Mouse (Mus musculus) right cerebral cortex, postnatal 36 days (tissue): ENCODE results near the gene Mup5.
"Not testable (repeated sequence)": the region's sequence is repeated elsewhere in the genome, so short reads cannot be mapped to it uniquely, and the experiment has no call there.

Source experiments
- DNase-seq, 2 experiments: peaks; one replicate each; pipeline ENCODE4 v3.0.0; 2022; ENCODE audit warnings: low spot score in 2 of 2, mixed read lengths in 1 of 2

The Mup5 gene

DNA sequence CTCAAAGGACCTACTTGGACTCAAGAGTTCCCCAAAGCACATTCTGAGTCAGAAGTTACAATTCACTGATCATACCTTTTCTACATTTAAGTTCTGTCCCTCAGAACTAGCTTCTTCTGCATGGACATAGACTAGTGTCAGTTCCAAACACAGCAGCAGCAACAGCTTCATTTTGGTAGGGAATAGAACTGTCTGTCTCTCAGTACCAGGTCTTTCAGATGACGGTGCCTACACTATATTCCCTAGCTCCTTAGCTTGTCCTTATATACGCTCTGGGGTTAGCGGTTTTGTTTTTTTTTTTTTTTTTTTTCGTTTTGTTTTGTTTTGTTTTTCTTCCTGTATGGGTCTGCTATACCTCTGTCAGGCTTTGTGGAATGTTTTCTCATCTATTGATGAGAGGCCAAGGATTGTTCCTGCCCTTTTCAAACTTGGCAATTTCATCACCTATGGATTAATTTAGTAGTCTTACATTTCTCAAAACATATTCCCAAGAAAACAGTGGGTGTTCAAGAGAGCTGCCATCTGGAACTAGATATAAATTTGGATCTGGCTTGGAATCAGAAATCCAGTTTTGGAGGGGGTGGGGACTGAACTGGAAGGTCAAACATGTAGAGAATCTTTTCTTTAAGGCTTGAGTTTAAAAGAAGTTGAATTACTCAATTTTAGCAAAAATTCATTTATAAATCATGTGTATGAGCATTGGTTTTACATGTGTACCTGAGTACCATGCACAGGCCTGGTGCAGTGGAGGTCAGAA is at the start of gene Mup5:
TSS of gene Mup5 (minus strand) at position 282 of the 757 bp plus-strand sequence.
- peak in 1 of 2 experiments; percentile 23 for DNase-seq

GRCm38 (mm10) chr4:61858160-61858559 is 23.1 kb upstream of the Mup5 start:
- DNase-seq: no peak

DNA sequence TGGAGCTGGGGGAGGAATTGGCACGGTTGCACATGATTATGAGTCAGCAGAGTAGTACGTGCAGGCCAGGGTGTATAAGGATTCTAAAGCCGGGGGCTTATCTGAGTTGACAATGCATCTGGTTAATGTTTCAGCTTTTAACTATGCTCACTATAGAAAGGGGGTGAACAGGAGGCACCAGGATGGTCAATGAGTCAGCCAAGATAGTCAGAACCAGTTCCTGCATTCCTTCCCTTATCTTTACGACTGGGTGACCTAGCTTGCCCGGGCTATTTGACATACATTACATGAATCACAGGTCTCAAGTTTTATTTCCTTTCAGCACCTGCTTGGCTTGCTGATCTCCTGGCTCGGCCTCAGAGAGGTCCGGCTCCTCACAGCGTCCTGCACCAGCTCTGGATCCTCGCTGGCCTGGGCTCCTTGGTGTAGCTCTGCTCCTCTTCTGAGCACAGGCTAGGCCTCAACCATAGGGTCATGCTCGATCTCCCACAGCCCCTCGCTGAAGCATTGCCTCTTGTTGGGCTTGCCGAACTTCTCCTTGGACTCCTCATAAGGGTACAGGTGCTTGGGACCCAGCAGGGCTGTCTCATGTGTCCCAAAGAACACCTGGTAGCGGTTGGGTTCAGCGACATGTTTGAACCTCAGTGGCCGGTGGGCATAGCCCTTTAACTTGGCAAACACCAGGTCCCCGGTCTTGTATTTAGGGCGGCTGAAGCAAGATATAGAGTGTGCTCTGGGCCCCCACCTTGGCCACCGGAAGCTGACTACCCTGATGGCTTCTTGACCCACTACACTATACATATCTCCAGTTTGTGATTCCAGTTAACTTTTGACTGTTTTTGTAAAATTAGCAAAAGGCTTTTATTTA is 21.0 kb upstream of the Mup5 start:
- DNase-seq: no peak

DNA sequence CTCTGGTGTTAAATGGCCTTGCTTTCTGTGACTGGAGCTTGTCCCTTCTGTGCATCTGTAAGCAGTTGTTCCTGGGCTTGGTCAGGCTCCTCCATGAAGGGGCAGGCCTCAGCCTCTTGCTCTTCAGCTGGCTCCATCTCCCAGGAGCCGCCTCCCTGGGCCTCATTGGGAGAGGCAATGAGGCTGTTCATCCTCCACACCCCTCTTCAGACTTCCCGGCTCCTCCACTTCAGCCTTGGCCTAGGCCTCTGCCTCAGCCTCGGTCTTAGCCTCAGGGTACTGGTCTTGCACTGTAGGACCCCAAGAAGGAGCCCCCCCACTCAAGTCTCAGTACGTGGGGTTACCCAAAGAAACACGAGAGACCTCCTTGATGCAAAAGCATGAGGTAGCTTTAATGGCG is 20.3 kb upstream of the Mup5 start:
- no peak for DNase-seq

- DNase-seq: no peak
These were observed 9.9 kb upstream of the Mup5 start for GRCm38 (mm10) chr4:61844758-61845455.

- DNase-seq: no peak
These were observed 5.8 kb downstream of the Mup5 start for GRCm38 (mm10) chr4:61829211-61829610.

DNA sequence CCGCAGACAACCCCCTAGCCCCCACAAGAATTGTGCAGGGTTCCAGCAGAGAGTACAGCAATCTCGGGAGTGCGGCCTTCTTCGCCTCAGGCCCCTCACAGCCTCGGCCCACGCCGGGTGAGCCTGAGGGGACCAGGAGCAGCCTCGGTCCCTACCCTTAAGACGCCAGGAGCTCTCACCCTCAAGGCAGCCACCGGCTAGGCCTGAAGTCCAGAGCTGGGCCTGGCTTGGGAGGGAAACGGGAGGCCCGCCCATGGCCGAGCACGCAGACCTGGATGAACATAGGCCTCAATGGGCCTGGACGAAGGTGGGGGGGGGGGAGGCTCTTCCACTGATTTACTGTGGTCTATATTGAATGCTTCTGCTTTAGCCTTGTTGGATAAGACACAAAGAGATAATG is 11.8 kb downstream of the Mup5 start:
- no peak for DNase-seq

DNA sequence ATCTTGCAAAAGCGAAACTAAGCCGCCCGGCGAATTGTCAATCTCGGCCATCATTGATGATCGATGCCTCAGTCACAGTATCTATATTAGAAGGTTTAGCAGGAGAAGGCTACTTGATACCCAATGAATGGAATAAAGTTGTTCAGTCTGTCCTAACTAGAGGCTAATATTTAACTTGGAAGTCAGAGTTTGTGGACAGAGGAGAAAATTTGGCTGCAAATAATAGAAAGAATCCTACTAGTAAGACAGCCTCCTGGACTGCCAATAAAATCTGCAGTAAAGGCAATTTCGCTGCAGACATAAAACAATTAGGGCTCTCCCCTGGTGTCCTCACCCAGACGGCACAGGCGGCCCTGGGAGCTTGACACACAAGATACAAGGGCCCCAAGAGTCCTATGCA is 12.5 kb downstream of the Mup5 start:
- DNase-seq: not testable (repeated sequence)

GRCm38 (mm10) chr4:61815602-61816001 is 19.4 kb downstream of the Mup5 start:
- no peak for DNase-seq

DNA sequence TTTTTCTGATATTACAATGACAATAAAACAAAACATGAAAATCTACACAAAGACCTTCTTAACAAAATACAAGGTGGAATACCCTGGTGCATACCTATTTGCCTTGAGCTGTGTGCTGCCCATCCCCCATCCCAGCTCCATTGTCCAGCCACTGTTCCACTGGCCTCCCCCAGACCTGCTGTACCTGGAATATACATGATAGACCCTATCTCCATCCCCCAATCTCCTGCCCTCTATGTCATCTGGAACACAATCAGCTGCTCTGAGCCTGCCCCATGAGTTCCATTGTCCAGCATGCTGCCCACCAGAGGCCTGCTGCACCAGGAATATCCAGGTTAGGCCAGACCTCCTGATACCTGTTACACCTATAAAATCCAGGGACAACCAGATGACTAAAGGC is 21.6 kb downstream of the Mup5 start:
- DNase-seq: no peak

- DNase-seq: peak in 1 of 2 experiments; percentile 20
These were observed 23.8 kb downstream of the Mup5 start for GRCm38 (mm10) chr4:61811193-61811592.

DNA sequence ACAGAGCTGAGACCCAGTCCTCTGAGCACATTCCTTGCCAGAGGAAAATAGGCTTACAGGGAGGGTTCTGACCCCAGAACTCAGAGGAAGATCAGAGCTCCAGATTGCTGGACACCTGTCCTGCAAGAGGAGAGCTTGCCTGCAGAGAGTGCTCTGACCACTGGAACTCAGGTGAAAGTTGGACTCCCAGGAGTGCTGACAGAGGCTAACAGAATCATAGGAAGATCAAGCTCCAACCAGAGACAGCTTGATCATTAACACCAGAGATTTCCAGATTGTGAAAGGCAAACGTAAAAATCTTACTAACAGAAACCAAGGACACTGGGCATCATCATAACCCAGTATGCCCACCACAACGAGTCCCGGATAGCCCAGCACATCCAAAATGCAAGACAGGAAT is 26.1 kb downstream of the Mup5 start:
- DNase-seq: not testable (repeated sequence)

DNA sequence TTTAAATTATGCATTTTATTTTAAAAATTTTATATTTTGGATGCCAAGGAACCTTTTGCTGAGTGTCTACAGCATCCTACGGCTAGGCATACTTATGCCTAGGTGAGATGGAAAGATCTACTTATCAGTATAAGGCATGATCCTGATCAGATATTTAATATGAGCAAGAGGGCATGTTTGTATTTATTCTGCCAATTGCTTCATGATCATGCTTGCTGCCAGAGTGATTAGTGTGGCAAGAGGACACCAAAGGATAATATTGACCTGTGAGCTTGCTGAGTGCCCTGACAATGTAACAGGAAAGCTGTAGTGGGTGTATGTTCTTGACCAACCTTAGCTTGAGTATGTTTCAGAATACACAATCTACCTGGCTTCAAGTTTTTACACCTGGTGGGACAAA is 45.3 kb downstream of the Mup5 start:
- DNase-seq: not testable (repeated sequence)

GRCm38 (mm10) chr4:61784231-61784630 is 50.8 kb downstream of the Mup5 start:
- DNase-seq: not testable (repeated sequence)

- not testable (repeated sequence) for DNase-seq
These were observed 52.9 kb downstream of the Mup5 start, which contains the start of gene Mup19 for GRCm38 (mm10) chr4:61782169-61782568. Mup19 (minus strand) TSS chr4:61782269.
